Mouse (Mus musculus): Measurements from ENCODE around the gene Gm20824. TPM values are rescaled to one million over a fixed set of nuclear protein-coding genes. Genes with fewer than 3 reads are reported as not detected.

The Gm20824 gene
- not detected for polyA plus RNA-seq (2017; shearing (Covaris generic))

GRCm38 (mm10) chrY:8257607-8258006, at the start of gene Gm20824:
Gene Gm20824 (plus strand): TSS chrY:8257907.

Other genes with a start within 250 kb of the Gm20824 start
- not detected for gene Gm20825, start 186.4 kb upstream of the Gm20824 start, polyA plus RNA-seq (2017; shearing (Covaris generic))

Data from effector memory CD4-positive, alpha-beta T cell, adult 5 months (primary cell).